Mouse (Mus musculus): Measurements from ENCODE around the gene Olfr507. TPM values are rescaled to one million over a fixed set of nuclear protein-coding genes. Genes with fewer than 3 reads are reported as not detected.

Gene Olfr507
- not detected for total RNA-seq (2023)

GRCm38 (mm10) chr7:108621514-108621913 is at the start of gene Olfr507:
Gene Olfr507, plus strand, starts transcription at chr7:108621814.

DNA sequence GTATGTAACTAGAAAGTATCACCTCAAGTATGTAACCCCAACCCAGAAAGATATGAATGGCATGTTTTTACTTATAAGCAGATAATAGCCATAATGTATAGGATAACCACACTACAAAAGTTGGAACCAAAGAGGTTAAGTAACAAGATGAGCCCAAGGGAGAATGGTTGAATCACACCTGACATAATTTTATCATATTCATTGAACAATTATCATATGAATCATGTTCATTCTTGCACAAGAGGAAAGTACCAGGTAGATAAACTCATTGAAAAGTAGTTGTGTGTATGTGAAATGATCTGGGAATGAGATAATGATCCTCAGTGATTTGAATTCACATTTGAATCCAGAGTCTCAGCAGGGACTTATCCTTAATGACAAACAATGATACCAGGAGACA is 11.1 kb upstream of the Olfr507 start, which contains the start of gene Olfr506:
Gene Olfr506, plus strand, starts transcription at position 301 of the 400 bp plus-strand sequence.

DNA sequence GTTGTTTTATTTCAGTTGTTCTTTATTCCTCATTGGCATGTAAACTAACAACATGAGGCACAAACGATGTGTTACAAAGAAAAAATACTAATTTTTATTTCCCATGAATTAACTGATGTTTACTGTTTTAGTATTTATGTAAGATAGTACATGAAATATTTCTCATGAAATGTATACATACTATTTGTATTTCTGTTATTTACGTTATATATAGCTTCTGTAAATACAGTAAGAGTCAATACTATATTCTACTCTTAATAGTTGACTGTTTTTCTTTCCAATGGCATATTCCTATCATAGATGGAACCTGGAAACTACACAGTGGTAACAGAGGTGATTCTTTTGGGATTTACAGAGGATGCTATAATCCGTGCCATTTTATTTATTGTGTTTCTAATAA is 8.1 kb downstream of the Olfr507 start, which contains the start of gene Olfr508:
Gene Olfr508, plus strand, starts transcription at position 301 of the 400 bp plus-strand sequence.

GRCm38 (mm10) chr7:108651806-108652205 is 30.2 kb downstream of the Olfr507 start, which contains the start of gene Olfr509:
Gene Olfr509, minus strand, starts transcription at chr7:108651906.

GRCm38 (mm10) chr7:108666118-108666517 is 44.5 kb downstream of the Olfr507 start, which contains the start of gene Olfr510:
Gene Olfr510, plus strand, starts transcription at chr7:108666418.

Other genes starting within 250 kb of the Olfr507 start
- not detected for gene Olfr495, start 228.6 kb upstream of the Olfr507 start, total RNA-seq (2023)
- gene Olfr497, start 201.4 kb upstream of the Olfr507 start, total RNA-seq (2023), result not detected
- not detected for gene Olfr498, start 156.5 kb upstream of the Olfr507 start, total RNA-seq (2023)
- not detected for gene Olfr502, start 96.7 kb upstream of the Olfr507 start, total RNA-seq (2023)
- gene Olfr503, start 77.3 kb upstream of the Olfr507 start, total RNA-seq (2023), result not detected
- gene Olfr504, start 56.0 kb upstream of the Olfr507 start, total RNA-seq (2023), result not detected
- gene Olfr506, start 11.0 kb upstream of the Olfr507 start, total RNA-seq (2023), result not detected
- not detected for gene Olfr508, start 8.2 kb downstream of the Olfr507 start, total RNA-seq (2023)
- not detected for gene Olfr509, start 30.1 kb downstream of the Olfr507 start, total RNA-seq (2023)
- not detected for gene Olfr510, start 44.6 kb downstream of the Olfr507 start, total RNA-seq (2023)
- not detected for gene Olfr512, start 91.5 kb downstream of the Olfr507 start, total RNA-seq (2023)
- not detected for gene Olfr513, start 129.2 kb downstream of the Olfr507 start, total RNA-seq (2023)
- gene Olfr514, start 204.2 kb downstream of the Olfr507 start, total RNA-seq (2023), result not detected
- gene Olfr516, start 228.7 kb downstream of the Olfr507 start, total RNA-seq (2023), result not detected